Mouse (Mus musculus) embryonic facial prominence, embryonic 14.5 days (tissue): ENCODE measurements around the gene B3gnt3. TPM values are rescaled to one million over a fixed set of nuclear protein-coding genes. Genes with fewer than 3 reads are reported as not detected.

Experiments used
- ATAC-seq: fragments of 200-750 bp; cut with Nextera tagmentation; 2 replicates; pipeline ENCODE4 v1.8.0; 2017; ENCODE audit warnings: low read depth, moderate number of reproducible peaks, moderate TSS enrichment
- DNase-seq: peaks from one replicate; pipeline ENCODE4 v3.0.0-alpha.2; 2015; ENCODE audit warnings: low spot score
- H3K27ac ChIP-seq: fragments of 300-500 bp; sonication (generic); replicated peaks from 2 replicates; pipeline ENCODE4 v1.5.1; 2014; ENCODE audit warnings: low read depth, mild to moderate bottlenecking, low read length, moderate library complexity
- H3K27me3 ChIP-seq: fragments of 300-500 bp; sonication (generic); replicated peaks from 2 replicates; pipeline ENCODE4 v1.6.1; 2014; ENCODE audit warnings: low read length; ENCODE audit not compliant: control insufficient read depth, insufficient read depth
- H3K36me3 ChIP-seq: fragments of 300-500 bp; sonication (generic); 2 replicates; pipeline ENCODE4 v1.6.1; 2014; ENCODE audit warnings: low read length, mixed read lengths; ENCODE audit not compliant: control insufficient read depth, insufficient read depth
- H3K4me1 ChIP-seq: fragments of 300-500 bp; sonication (generic); 2 replicates; pipeline ENCODE4 v1.6.1; 2014; ENCODE audit warnings: antibody characterized with exemption, low read length; ENCODE audit not compliant: control insufficient read depth, insufficient read depth
- H3K4me2 ChIP-seq: fragments of 300-500 bp; sonication (generic); 2 replicates; pipeline ENCODE4 v1.6.1; 2014; ENCODE audit warnings: low read depth, mild to moderate bottlenecking, low read length, moderate library complexity, mixed read lengths
- H3K4me3 ChIP-seq: fragments of 300-500 bp; sonication (generic); 2 replicates; pipeline ENCODE4 v1.5.1; 2014; ENCODE audit warnings: low read depth, mild to moderate bottlenecking, low read length
- H3K9ac ChIP-seq: fragments of 300-500 bp; sonication (generic); 2 replicates; pipeline ENCODE4 v1.6.1; 2014; ENCODE audit warnings: low read depth, mild to moderate bottlenecking, low read length, moderate library complexity, mixed read lengths
- H3K9me3 ChIP-seq: fragments of 300-500 bp; sonication (generic); 2 replicates; pipeline ENCODE4 v1.6.1; 2016; ENCODE audit warnings: low read length; ENCODE audit not compliant: control insufficient read depth
- WGBS: fragments of 180-500 bp; shearing (Covaris S2); extraction: QIAGEN DNeasy Blood & Tissue Kit; methylation state at CpG from one replicate; pipeline ENCODE4 v1.1.7; 2014; 5-methylcytosine and 5-hydroxymethylcytosine counted together
- polyA plus RNA-seq: library from polyadenylated mRNA; unstranded; fragments of >200 nt; fragmentation: Nextera tagmentation; extraction: Ambion mirVana; gene quantifications from 2 replicates; pipeline ENCODE4 v1.2.1, GENCODE M21; 2014

B3gnt3 gene
- polyA plus RNA-seq, 1 experiment from 2014 or later: 0.84 TPM

GRCm38 (mm10) chr8:71679116-71679515, 22.5 kb downstream of the B3gnt3 start:
- Histone ChIP-seq H3K27me3 (peaks cover 80% of the 10 kb centered on the region), H3K9me3 (no peaks in the 10 kb centered on the region), H3K9ac (peak overlapping the region; percentile 19; the same call in 1 of the 2 replicates), H3K36me3 (no peaks in the 10 kb centered on the region), H3K4me1 (0 out of 2 replicates have a peak, but pooled peaks cover 4% of the 10 kb centered on the region), H3K4me2 (peak overlapping the region; percentile 54), H3K27ac (no peak overlapping the region), H3K4me3 (peak overlapping the region; percentile 26)
- DNase-seq: no peak
- ATAC-seq: no peak
- 23% methylated on average over 15 of the region's 16 CpGs for WGBS

GRCm38 (mm10) chr8:71678216-71678615, 23.4 kb downstream of the B3gnt3 start:
- Histone ChIP-seq H3K9me3 (no peaks in the 10 kb centered on the region), H3K4me1 (0 out of 2 replicates have a peak, but pooled peaks cover 4% of the 10 kb centered on the region), H3K27me3 (peaks cover 71% of the 10 kb centered on the region), H3K9ac (no peak overlapping the region), H3K4me2 (no peak overlapping the region), H3K36me3 (no peaks in the 10 kb centered on the region), H3K4me3 (no peak overlapping the region), H3K27ac (no peak overlapping the region)
- DNase-seq (no peak), ATAC-seq (no peak)
- 63% methylated on average over 4 of the region's 4 CpGs for WGBS

GRCm38 (mm10) chr8:71677555-71677954, 24.0 kb downstream of the B3gnt3 start:
- Histone ChIP-seq H3K27ac (no peak overlapping the region), H3K4me3 (no peak overlapping the region)

GRCm38 (mm10) chr8:71676803-71677202, 24.8 kb downstream of the B3gnt3 start:
- Histone ChIP-seq H3K36me3 (no peaks in the 10 kb centered on the region), H3K4me2 (peak overlapping the region; percentile 88), H3K27me3 (peaks cover 57% of the 10 kb centered on the region), H3K9me3 (no peaks in the 10 kb centered on the region), H3K27ac (0 out of 2 replicates have a peak overlapping the region, but pooled peaks have one; percentile 22), H3K4me3 (peak overlapping the region; percentile 61), H3K4me1 (peaks cover 6% of the 10 kb centered on the region; the same call in 1 of the 2 replicates), H3K9ac (peak overlapping the region; percentile 75)
- ATAC-seq: no peak
- 55% methylated on average over 9 of the region's 9 CpGs for WGBS
- no peak for DNase-seq

More at GRCm38 (mm10) chr8:71677555-71677954, 24.0 kb downstream of the B3gnt3 start:
- H3K4me2 ChIP-seq: peak overlapping the region; percentile 88; the same call in 1 of the 2 replicates
- no peak for ATAC-seq
- H3K9me3 ChIP-seq: no peaks in the 10 kb centered on the region
- H3K9ac ChIP-seq: no peak overlapping the region
- no peaks in the 10 kb centered on the region for H3K36me3 ChIP-seq
- DNase-seq: no peak
- peaks cover 65% of the 10 kb centered on the region for H3K27me3 ChIP-seq
- H3K4me1 ChIP-seq: 0 out of 2 replicates have a peak, but pooled peaks cover 4% of the 10 kb centered on the region

- DNase-seq: peak; percentile 73
- H3K4me2 ChIP-seq: peak within 1 kb of the TSS; percentile 88
- no peaks in the 10 kb centered on the region for H3K36me3 ChIP-seq
- peak within 1 kb of the TSS; percentile 61 for H3K4me3 ChIP-seq
- H3K4me1 ChIP-seq: peaks cover 9% of the 10 kb centered on the region; the same call in 1 of the 2 replicates
- H3K9ac ChIP-seq: peak within 1 kb of the TSS; percentile 75
- peak; percentile 42 for ATAC-seq
- 5% methylated on average over 22 of the region's 40 CpGs for WGBS
- 0 out of 2 replicates have a peak within 1 kb of the TSS, but pooled peaks have one; percentile 22 for H3K27ac ChIP-seq
- no peaks in the 10 kb centered on the region for H3K9me3 ChIP-seq
- peaks cover 51% of the 10 kb centered on the region for H3K27me3 ChIP-seq
Measured at GRCm38 (mm10) chr8:71676020-71676741, 25.4 kb downstream of the B3gnt3 start, which contains the start of gene Jak3. Gene Jak3 (plus strand): TSS chr8:71676296.

GRCm38 (mm10) chr8:71675456-71676019, 26.1 kb downstream of the B3gnt3 start:
- Histone ChIP-seq H3K4me1 (peaks cover 15% of the 10 kb centered on the region; the same call in 1 of the 2 replicates), H3K4me2 (peak overlapping the region; percentile 88; the same call in 1 of the 2 replicates), H3K9me3 (no peaks in the 10 kb centered on the region), H3K27me3 (peaks cover 44% of the 10 kb centered on the region), H3K9ac (no peak overlapping the region), H3K36me3 (no peaks in the 10 kb centered on the region), H3K4me3 (peak overlapping the region; percentile 61; the same call in 1 of the 2 replicates), H3K27ac (no peak overlapping the region)
- DNase-seq (no peak), ATAC-seq (no peak)
- 35% methylated on average over 9 of the region's 9 CpGs for WGBS

GRCm38 (mm10) chr8:71674071-71674470, 27.5 kb downstream of the B3gnt3 start:
- H3K4me3 ChIP-seq: no peak overlapping the region
- 72% methylated on average over 2 of the region's 2 CpGs for WGBS
- H3K9me3 ChIP-seq: no peaks in the 10 kb centered on the region
- H3K9ac ChIP-seq: no peak overlapping the region
- ATAC-seq: no peak
- no peak overlapping the region for H3K27ac ChIP-seq
- H3K36me3 ChIP-seq: no peaks in the 10 kb centered on the region
- no peak overlapping the region for H3K4me2 ChIP-seq
- H3K27me3 ChIP-seq: peaks cover 36% of the 10 kb centered on the region
- peaks cover 12% of the 10 kb centered on the region; the same call in 1 of the 2 replicates for H3K4me1 ChIP-seq
- no peak for DNase-seq

GRCm38 (mm10) chr8:71672168-71672735, 29.3 kb downstream of the B3gnt3 start:
- H3K9me3 ChIP-seq: no peaks in the 10 kb centered on the region
- H3K4me1 ChIP-seq: peaks cover 12% of the 10 kb centered on the region; the same call in 1 of the 2 replicates
- peaks cover 27% of the 10 kb centered on the region for H3K27me3 ChIP-seq
- ATAC-seq: no peak
- WGBS: 59% methylated on average over 6 of the region's 6 CpGs
- peak overlapping the region; percentile 50 for H3K4me3 ChIP-seq
- no peak overlapping the region; the same call in 1 of the 2 replicates for H3K27ac ChIP-seq
- no peak for DNase-seq
- H3K36me3 ChIP-seq: no peaks in the 10 kb centered on the region
- H3K4me2 ChIP-seq: peak overlapping the region; percentile 97
- H3K9ac ChIP-seq: peak overlapping the region; percentile 49; the same call in 1 of the 2 replicates
